9 mouse cellular contexts compared by ENCODE assay signal in genomic region chr4:48690640-48691039, GRCm38 (mm10). TPM values are rescaled to one million over a fixed set of nuclear protein-coding genes. Genes with fewer than 3 reads are reported as not detected.
DNase-seq lines count a peak whose midpoint lies in the region; ATAC-seq and TF ChIP-seq lines count a peak whose summit lies in the region.
"Had no signal": no experiment of that assay in that cellular context is flagged by ENCODE, and none has a peak within 500 bp of the region (broad histone marks: within the 10 kb centered on the region; RNA-seq: fewer than 3 reads in every experiment).

No protein-coding gene starts in this region.

- no peak overlapping the region for H3K27ac ChIP-seq in intestine, embryonic 14.5 days (ENCODE audit: low read depth)
- H3K27ac ChIP-seq in intestine, embryonic 16.5 days (ENCODE audit: low read length): no peak overlapping the region
- H3K27ac ChIP-seq in lung, postnatal 0 days (ENCODE audit: low read length): no peak overlapping the region
- H3K27ac ChIP-seq: limb, embryonic 15.5 days had no signal

- no peak overlapping the region for H3K4me2 ChIP-seq in intestine, embryonic 14.5 days (ENCODE audit: low read length)
- no peak overlapping the region for H3K4me2 ChIP-seq in intestine, embryonic 16.5 days (ENCODE audit: low read depth, low read length)
- no peak overlapping the region for H3K4me2 ChIP-seq in lung, postnatal 0 days (replicated peaks; ENCODE audit: low read depth, low read length)
- H3K4me2 ChIP-seq: limb, embryonic 15.5 days had no signal

- no peak overlapping the region for H3K9ac ChIP-seq in intestine, embryonic 14.5 days (ENCODE audit: low read length)
- no peak overlapping the region for H3K9ac ChIP-seq in intestine, embryonic 16.5 days (ENCODE audit: low read depth, low read length)
- no peak overlapping the region for H3K9ac ChIP-seq in lung, postnatal 0 days (replicated peaks; ENCODE audit: low read depth)
- H3K9ac ChIP-seq: limb, embryonic 15.5 days had no signal

- no peaks in the 10 kb centered on the region for H3K4me1 ChIP-seq in intestine, embryonic 14.5 days (replicated peaks; ENCODE audit: control insufficient read depth, insufficient read depth, low read length)
- H3K4me1 ChIP-seq in intestine, embryonic 16.5 days (ENCODE audit: control insufficient read depth, insufficient read depth, low read length): no peaks in the 10 kb centered on the region
- H3K4me1 ChIP-seq in lung, postnatal 0 days (ENCODE audit: insufficient read depth, low read depth, low read length): no peaks in the 10 kb centered on the region

- H3K36me3 ChIP-seq in intestine, embryonic 14.5 days (ENCODE audit: control insufficient read depth, insufficient read depth, low read length): no peaks in the 10 kb centered on the region
- H3K36me3 ChIP-seq in intestine, embryonic 16.5 days (ENCODE audit: control insufficient read depth, insufficient read depth, low read length): no peaks in the 10 kb centered on the region
- no peaks in the 10 kb centered on the region for H3K36me3 ChIP-seq in lung, postnatal 0 days (ENCODE audit: insufficient read depth, low read length)
- H3K36me3 ChIP-seq: limb, embryonic 15.5 days had no signal

- TF ChIP-seq CTCF in lung, postnatal 0 days (IDR thresholded peaks at IDR 0.05): peak; percentile 74

- peak; percentile 61 for DNase-seq in intestine, embryonic 14.5 days (ENCODE audit: low spot score)
- DNase-seq in NIH3T3 (ENCODE audit: low read depth): peak; percentile 68
- peak; percentile 75 for DNase-seq in embryo, embryonic 10.5 days (ENCODE audit: low spot score)
- peak; percentile 44 for DNase-seq in kidney, postnatal 14 days
- DNase-seq in lung, postnatal 0 days (ENCODE audit: low spot score): peak; percentile 66
- peak; percentile 38 for DNase-seq in skeletal muscle tissue, adult 2 months (ENCODE audit: low read depth, low spot score)
- no peak for DNase-seq in adrenal gland, postnatal 10 days

- H3K9me3 ChIP-seq in intestine, embryonic 14.5 days (ENCODE audit: control insufficient read depth, low read length): no peaks in the 10 kb centered on the region
- H3K9me3 ChIP-seq in intestine, embryonic 16.5 days (ENCODE audit: control insufficient read depth, low read length): no peaks in the 10 kb centered on the region
- no peaks in the 10 kb centered on the region for H3K9me3 ChIP-seq in lung, postnatal 0 days (ENCODE audit: low read length)
- H3K9me3 ChIP-seq: limb, embryonic 15.5 days had no signal

- no peak for ATAC-seq in intestine, embryonic 14.5 days (replicated peaks; ENCODE audit: low FRiP score, low TSS enrichment, low read depth)
- no peak for ATAC-seq in intestine, embryonic 16.5 days
- ATAC-seq in lung, postnatal 0 days: no peak

- no peak overlapping the region for H3K4me3 ChIP-seq in intestine, embryonic 14.5 days (ENCODE audit: low read depth, low read length)
- H3K4me3 ChIP-seq in intestine, embryonic 16.5 days (ENCODE audit: low read length): no peak overlapping the region
- H3K4me3 ChIP-seq in lung, postnatal 0 days (ENCODE audit: low read depth, low read length): no peak overlapping the region
- H3K4me3 ChIP-seq: limb, embryonic 15.5 days had no signal

- 81% methylated on average over 9 of the region's 9 CpGs for WGBS in intestine, embryonic 14.5 days
- WGBS in intestine, embryonic 16.5 days: 78% methylated on average over 9 of the region's 9 CpGs
- 80% methylated on average over 9 of the region's 9 CpGs for WGBS in lung, postnatal 0 days

- no peak for TF ChIP-seq EP300 in lung, postnatal 0 days (IDR thresholded peaks at IDR 0.05)

- no peaks in the 10 kb centered on the region for H3K27me3 ChIP-seq in intestine, embryonic 14.5 days (replicated peaks; ENCODE audit: control insufficient read depth, insufficient read depth, low read length)
- H3K27me3 ChIP-seq in intestine, embryonic 16.5 days (replicated peaks; ENCODE audit: control insufficient read depth, insufficient read depth, low read length): no peaks in the 10 kb centered on the region
- no peaks in the 10 kb centered on the region for H3K27me3 ChIP-seq in lung, postnatal 0 days (replicated peaks; ENCODE audit: insufficient read depth, low read length)
- H3K27me3 ChIP-seq: limb, embryonic 15.5 days had no signal

RNA-seq across cellular contexts. Expression of gene Cavin4, which starts 27.3 kb away (rescaled TPM):
- 0.81 and 0.89 TPM in 2 replicates for polyA plus RNA-seq in intestine, embryonic 14.5 days (2014; fragmentation: Nextera tagmentation; extraction: Ambion mirVana)
- 0.09 and 0.18 TPM in 2 replicates for polyA plus RNA-seq in intestine, embryonic 16.5 days (2015; fragmentation: Nextera tagmentation; extraction: Ambion mirVana)
- polyA plus RNA-seq in lung, postnatal 0 days (2015; fragmentation: Nextera tagmentation; extraction: Ambion mirVana): 0.55 and 0.93 TPM in 2 replicates
- 10 to 100 TPM in 1 of 2 experiments, 1 to 10 TPM in 1; 3.6 to 14.0 TPM for total RNA-seq in adrenal gland, postnatal 10 days (2021)
